Mouse (Mus musculus) splenic B cell, adult 2 months (primary cell): Measurements from ENCODE around the gene Gm11564.
"Not testable (repeated sequence)": the region's sequence is repeated elsewhere in the genome, so short reads cannot be mapped to it uniquely, and the experiment has no call there.

Experiments used
- DNase-seq: peaks from one replicate; pipeline ENCODE4 v3.0.0-alpha.2; 2011; ENCODE audit warnings: low read depth, low spot score
- H3K27me3 ChIP-seq: 2 replicates; pipeline ENCODE4 v1.6.1; 2012; ENCODE audit warnings: mild to moderate bottlenecking, low read length, moderate library complexity, mixed read lengths; ENCODE audit not compliant: control insufficient read depth, poor library complexity, insufficient read depth, severe bottlenecking
- H3K36me3 ChIP-seq: 2 replicates; pipeline ENCODE4 v1.6.1; 2012; ENCODE audit warnings: mild to moderate bottlenecking, low read length, moderate library complexity, mixed read lengths; ENCODE audit not compliant: control insufficient read depth, poor library complexity, insufficient read depth, severe bottlenecking

The Gm11564 gene

GRCm38 (mm10) chr11:99772813-99773212, 42.7 kb downstream of the Gm11564 start, which contains the start of gene Gm11595:
TSS of gene Gm11595 (minus strand) at chr11:99772913.
- not testable (repeated sequence) for H3K36me3 ChIP-seq, H3K27me3 ChIP-seq, DNase-seq

GRCm38 (mm10) chr11:99768410-99768809, 47.1 kb downstream of the Gm11564 start:
- H3K36me3 ChIP-seq, result no peaks in the 10 kb centered on the region
- DNase-seq, result no peak
- no peaks in the 10 kb centered on the region for H3K27me3 ChIP-seq
